Mouse (Mus musculus) telencephalon, adult 2 months (tissue): Measurements from ENCODE around the gene Cln5.

ENCODE experiments used
- DNase-seq: peaks from one replicate; pipeline ENCODE4 v3.0.0-alpha.2; 2011; ENCODE audit warnings: low read depth, low spot score

The Cln5 gene

GRCm38 (mm10) chr14:103069864-103070611 lies at the start of gene Cln5:
TSS of gene Cln5 (plus strand) at chr14:103070216.
- DNase-seq, result peak; percentile 86

- no peak for DNase-seq
Observed at GRCm38 (mm10) chr14:103029203-103029602, 40.8 kb upstream of the Cln5 start.

GRCm38 (mm10) chr14:103033271-103033823 lies 36.7 kb upstream of the Cln5 start:
- DNase-seq, result no peak

GRCm38 (mm10) chr14:103034076-103034475 lies 35.9 kb upstream of the Cln5 start:
- no peak for DNase-seq

- no peak for DNase-seq
Observed at GRCm38 (mm10) chr14:103037016-103037415, 33.0 kb upstream of the Cln5 start.

- DNase-seq, result no peak
Observed at GRCm38 (mm10) chr14:103046677-103047076, 23.3 kb upstream of the Cln5 start, which contains the start of gene Acod1. TSS of gene Acod1 (plus strand) at chr14:103046977.

GRCm38 (mm10) chr14:103048292-103049086 lies 21.5 kb upstream of the Cln5 start:
- no peak for DNase-seq

GRCm38 (mm10) chr14:103051159-103051769 lies 18.8 kb upstream of the Cln5 start:
- peak; percentile 28 for DNase-seq

GRCm38 (mm10) chr14:103054731-103055130 lies 15.3 kb upstream of the Cln5 start:
- no peak for DNase-seq

- DNase-seq, result no peak
Observed at GRCm38 (mm10) chr14:103056601-103057000, 13.4 kb upstream of the Cln5 start.

- no peak for DNase-seq
Observed at GRCm38 (mm10) chr14:103058998-103059397, 11.0 kb upstream of the Cln5 start.

GRCm38 (mm10) chr14:103059495-103059894 lies 10.5 kb upstream of the Cln5 start:
- DNase-seq, result no peak

GRCm38 (mm10) chr14:103065294-103066167 lies 4.5 kb upstream of the Cln5 start:
- no peak for DNase-seq

- DNase-seq, result no peak
Observed at GRCm38 (mm10) chr14:103069465-103069863, 552 bp upstream of the Cln5 start.

GRCm38 (mm10) chr14:103070790-103071189 lies 774 bp downstream of the Cln5 start:
- no peak for DNase-seq

- no peak for DNase-seq
Observed at GRCm38 (mm10) chr14:103071471-103071870, 1.5 kb downstream of the Cln5 start.

- DNase-seq, result no peak
Observed at GRCm38 (mm10) chr14:103072731-103073130, 2.7 kb downstream of the Cln5 start.

GRCm38 (mm10) chr14:103073825-103074224 lies 3.8 kb downstream of the Cln5 start:
- no peak for DNase-seq

GRCm38 (mm10) chr14:103075166-103075565 lies 5.2 kb downstream of the Cln5 start:
- DNase-seq, result no peak

GRCm38 (mm10) chr14:103077272-103078005 lies 7.4 kb downstream of the Cln5 start:
- DNase-seq, result no peak
